Mouse (Mus musculus) MEL (cell line): Measurements from ENCODE around the gene Zbtb37. TPM values are rescaled to one million over a fixed set of nuclear protein-coding genes. Genes with fewer than 3 reads are reported as not detected.

Source experiments
- DNase-seq: peaks from one replicate; pipeline ENCODE4 v3.0.0; 2011; ENCODE audit warnings: low read depth, low spot score
- H3K27ac ChIP-seq: 2 replicates; pipeline ENCODE4 v1.5.1; 2012; ENCODE audit warnings: low read depth, mild to moderate bottlenecking, control low read depth, low read length, moderate library complexity; ENCODE audit not compliant: control insufficient read depth
- H3K27me3 ChIP-seq, 2 experiments: fragments of 150-350 bp in 1 of 2; sonication (generic) in 1 of 2; 2 replicates each; pipeline ENCODE4 v1.6.1; 2012; ENCODE audit warnings: low read length in 2 of 2, mild to moderate bottlenecking in 2 of 2, improper control_type of control experiment in 1 of 2, moderate library complexity in 1 of 2; ENCODE audit not compliant: insufficient read depth in 2 of 2, control insufficient read depth in 1 of 2
- H3K36me3 ChIP-seq, 2 experiments: 2 replicates each; pipeline ENCODE4 v1.6.1; 2012 to 2014; ENCODE audit warnings: low read length in 2 of 2, improper control_type of control experiment in 1 of 2, inconsistent platforms in 1 of 2, mild to moderate bottlenecking in 1 of 2; ENCODE audit not compliant: insufficient read depth in 2 of 2, control insufficient read depth in 1 of 2
- H3K4me1 ChIP-seq, 2 experiments: fragments of 150-350 bp in 1 of 2; sonication (generic) in 1 of 2; 2 replicates each; pipeline ENCODE4 v1.6.1; 2012; ENCODE audit warnings: low read length in 2 of 2, improper control_type of control experiment in 1 of 2, mild to moderate bottlenecking in 1 of 2; ENCODE audit not compliant: insufficient read depth in 2 of 2, control insufficient read depth in 1 of 2
- H3K4me3 ChIP-seq, 2 experiments: fragments of 150-350 bp in 1 of 2; sonication (generic) in 1 of 2; 2 replicates each; pipeline ENCODE4 v1.5.1; 2012; ENCODE audit warnings: low read depth in 2 of 2, low read length in 2 of 2, mild to moderate bottlenecking in 2 of 2, moderate library complexity in 2 of 2, control low read depth in 1 of 2, improper control_type of control experiment in 1 of 2; ENCODE audit not compliant: control insufficient read depth in 1 of 2, insufficient read depth in 1 of 2
- H3K79me2 ChIP-seq: 2 replicates; pipeline ENCODE4 v1.6.1; 2012; ENCODE audit warnings: mild to moderate bottlenecking, low read length, moderate library complexity; ENCODE audit not compliant: control insufficient read depth, poor library complexity, insufficient read depth
- H3K9ac ChIP-seq: 2 replicates; pipeline ENCODE4 v1.6.1; 2012; ENCODE audit warnings: low read depth, mild to moderate bottlenecking, control low read depth, low read length, moderate library complexity; ENCODE audit not compliant: control insufficient read depth, poor library complexity, severe bottlenecking
- H3K9me3 ChIP-seq: fragments of 150-350 bp; sonication (generic); replicated peaks from 2 replicates; pipeline ENCODE4 v1.6.1; 2012; ENCODE audit warnings: mild to moderate bottlenecking, low read length, improper control_type of control experiment, moderate library complexity; ENCODE audit not compliant: insufficient read depth
- BHLHE40 ChIP-seq: IDR thresholded peaks from 2 replicates; pipeline ENCODE4 v1.6.1; 2012; ENCODE audit warnings: low read depth, mild to moderate bottlenecking, inconsistent platforms, low read length, improper control_type of control experiment, borderline replicate concordance
- CHD1 ChIP-seq: IDR thresholded peaks from 2 replicates; pipeline ENCODE4 v1.6.1; 2012; ENCODE audit warnings: low read depth, mild to moderate bottlenecking, inconsistent platforms, low read length, improper control_type of control experiment
- CTCF ChIP-seq, 3 experiments: IDR thresholded peaks in 2 of 3; conservative IDR thresholded peaks in 1 of 3; 2 replicates each; pipeline ENCODE4 v1.5.1; 2011 to 2012; ENCODE audit warnings: low read length in 3 of 3, low read depth in 2 of 3, mild to moderate bottlenecking in 2 of 3, improper control_type of control experiment in 1 of 3, inconsistent platforms in 1 of 3, mixed read lengths in 1 of 3, moderate library complexity in 1 of 3; ENCODE audit not compliant: control insufficient read depth in 1 of 3, insufficient read depth in 1 of 3, poor library complexity in 1 of 3, severe bottlenecking in 1 of 3
- E2F4 ChIP-seq: IDR thresholded peaks from 2 replicates; pipeline ENCODE4 v1.6.1; 2011; ENCODE audit warnings: low read depth, low read length, improper control_type of control experiment, borderline replicate concordance
- EP300 ChIP-seq, 2 experiments: IDR thresholded peaks; 2 replicates each; pipeline ENCODE4 v1.6.1; 2011; ENCODE audit warnings: improper control_type of control experiment in 2 of 2, low read length in 2 of 2, low read depth in 1 of 2, mild to moderate bottlenecking in 1 of 2
- ETS1 ChIP-seq: IDR thresholded peaks from 2 replicates; pipeline ENCODE4 v1.6.1; 2012; ENCODE audit warnings: low read depth, mild to moderate bottlenecking, inconsistent platforms, low read length, improper control_type of control experiment, moderate library complexity
- JUND ChIP-seq: IDR thresholded peaks from 2 replicates; pipeline ENCODE4 v1.6.1; 2011; ENCODE audit warnings: low read depth, mild to moderate bottlenecking, improper control_type of control experiment, low read length
- KAT2A ChIP-seq: conservative IDR thresholded peaks from 2 replicates; pipeline ENCODE4 v1.6.1; 2012; ENCODE audit warnings: low read depth, low read length, improper control_type of control experiment, inconsistent platforms
- MAX ChIP-seq: IDR thresholded peaks from 2 replicates; pipeline ENCODE4 v1.6.1; 2011; ENCODE audit warnings: low read length, improper control_type of control experiment
- MEF2A ChIP-seq: IDR thresholded peaks from 2 replicates; pipeline ENCODE4 v1.6.1; 2014; ENCODE audit warnings: low read depth, mild to moderate bottlenecking, inconsistent platforms, low read length, improper control_type of control experiment; ENCODE audit not compliant: poor library complexity, insufficient replicate concordance, severe bottlenecking; ENCODE audit errors: extremely low read depth
- MXI1 ChIP-seq: IDR thresholded peaks from 2 replicates; pipeline ENCODE4 v1.6.1; 2011; ENCODE audit warnings: mild to moderate bottlenecking, low read depth, low read length, improper control_type of control experiment
- MYB ChIP-seq: IDR thresholded peaks from 2 replicates; pipeline ENCODE4 v1.6.1; 2011; ENCODE audit warnings: mild to moderate bottlenecking, low read depth, low read length, improper control_type of control experiment
- MYC ChIP-seq: IDR thresholded peaks from 2 replicates; pipeline ENCODE4 v1.6.1; 2011; ENCODE audit warnings: low read depth, mild to moderate bottlenecking, low read length, improper control_type of control experiment, moderate library complexity
- POLR2A ChIP-seq, 2 experiments: IDR thresholded peaks; 2 replicates each; pipeline ENCODE4 v1.6.1; 2011 to 2012; ENCODE audit warnings: low read length in 2 of 2, mild to moderate bottlenecking in 2 of 2, control low read depth in 1 of 2, improper control_type of control experiment in 1 of 2, low read depth in 1 of 2, moderate library complexity in 1 of 2; ENCODE audit not compliant: control insufficient read depth in 1 of 2, insufficient read depth in 1 of 2, poor library complexity in 1 of 2
- POLR2AphosphoS5 ChIP-seq: IDR thresholded peaks from 2 replicates; pipeline ENCODE4 v1.6.1; 2012; ENCODE audit warnings: low read depth, borderline replicate concordance, mild to moderate bottlenecking, inconsistent platforms, low read length, moderate library complexity, mixed read lengths
- TBP ChIP-seq: IDR thresholded peaks from 2 replicates; pipeline ENCODE4 v1.8.0; 2011; ENCODE audit warnings: low read depth, low read length, improper control_type of control experiment
- UBTF ChIP-seq: IDR thresholded peaks from 2 replicates; pipeline ENCODE4 v1.6.1; 2012; ENCODE audit warnings: low read depth, mild to moderate bottlenecking, inconsistent platforms, low read length, improper control_type of control experiment, moderate library complexity, borderline replicate concordance; ENCODE audit not compliant: insufficient read depth
- USF1 ChIP-seq: IDR thresholded peaks from 2 replicates; pipeline ENCODE4 v1.6.1; 2014; ENCODE audit warnings: low read depth, mild to moderate bottlenecking, inconsistent platforms, low read length, improper control_type of control experiment, moderate library complexity
- USF2 ChIP-seq, 2 experiments: IDR thresholded peaks; 2 replicates each; pipeline ENCODE4 v1.6.1; 2011 to 2012; ENCODE audit warnings: improper control_type of control experiment in 2 of 2, low read length in 2 of 2, borderline replicate concordance in 1 of 2, inconsistent platforms in 1 of 2, low read depth in 1 of 2, mild to moderate bottlenecking in 1 of 2; ENCODE audit not compliant: insufficient read depth in 1 of 2
- ZC3H11A ChIP-seq: IDR thresholded peaks from 2 replicates; pipeline ENCODE4 v1.6.1; 2012; ENCODE audit warnings: low read depth, mild to moderate bottlenecking, inconsistent platforms, low read length, improper control_type of control experiment
- ZKSCAN1 ChIP-seq: IDR thresholded peaks from 2 replicates; pipeline ENCODE4 v1.6.1; 2012; ENCODE audit warnings: low read depth, mild to moderate bottlenecking, inconsistent platforms, low read length, improper control_type of control experiment, moderate library complexity
- polyA plus RNA-seq, 2 experiments: library from polyadenylated mRNA; stranded (reverse) in 1 of 2; unstranded in 1 of 2; fragments of >175 nt in 1 of 2; fragments of >200 nt in 1 of 2; gene quantifications; 2 replicates each; pipeline versions ENCODE4 v1.2.1 to v1.2.4; 2012; ENCODE audit warnings: low replicate concordance in 2 of 2, low read depth in 1 of 2; ENCODE audit not compliant: insufficient read length in 2 of 2, insufficient read depth in 1 of 2, missing spikeins in 1 of 2
- total RNA-seq: library from RNA; depleted of rRNA; stranded (reverse); fragments of 300-350 nt; gene quantifications from 2 replicates; pipeline ENCODE4 v1.2.3, GENCODE M21; 2012

Zbtb37 gene
- total and polyA plus RNA-seq, 3 experiments, result 4.2 to 5.7 TPM; not detected in 1

DNA sequence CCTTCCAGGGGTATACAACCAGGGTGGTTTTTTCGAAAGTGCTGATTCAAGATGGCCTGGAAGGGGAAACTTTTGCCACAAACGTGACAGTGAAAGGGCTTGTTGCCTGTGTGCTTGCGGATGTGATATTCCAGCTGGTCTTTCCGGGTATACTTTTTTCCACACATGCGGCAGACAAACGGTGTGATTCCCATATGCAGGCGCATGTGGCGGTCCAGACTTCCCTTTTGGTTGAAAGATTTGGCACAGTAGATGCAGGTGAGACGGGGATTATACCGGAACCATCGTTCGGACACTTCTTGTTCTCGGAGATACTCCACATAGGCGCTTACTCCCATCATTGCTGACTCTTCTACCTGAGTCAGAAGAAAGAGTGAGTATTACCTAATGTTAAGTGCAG lies 14.6 kb downstream of the Zbtb37 start:
- Histone ChIP-seq H3K27me3 (no peaks in the 10 kb centered on the region), H3K4me1 (no peaks in the 10 kb centered on the region), H3K4me3 (no peak overlapping the region), H3K36me3 (peaks cover 0 to 13% of the 10 kb centered on the region in 2 experiments; a peak in 2 of 4 replicates), H3K79me2 (no peaks in the 10 kb centered on the region), H3K9me3 (no peaks in the 10 kb centered on the region), H3K9ac (no peak overlapping the region), H3K27ac (no peak overlapping the region)
- DNase-seq, result no peak
- TF ChIP-seq JUND, result no peak
- TF ChIP-seq CTCF (IDR thresholded peaks at IDR 0.05 in 2 of 3, conservative IDR thresholded peaks at IDR 0.05 in 1 of 3; ENCODE audit: control insufficient read depth in 1 of 3, insufficient read depth in 1 of 3, low read depth in 2 of 3, low read length in 3 of 3, poor library complexity in 1 of 3, severe bottlenecking in 1 of 3), result no peak
- no peak for TF ChIP-seq E2F4
- TF ChIP-seq CHD1, result no peak
- no peak for TF ChIP-seq ZC3H11A
- no peak for TF ChIP-seq POLR2A (IDR thresholded peaks at IDR 0.05; ENCODE audit: control insufficient read depth in 1 of 2, insufficient read depth in 1 of 2, low read depth in 1 of 2, low read length in 2 of 2, poor library complexity in 1 of 2)
- no peak for TF ChIP-seq USF2 (IDR thresholded peaks at IDR 0.05; ENCODE audit: borderline replicate concordance in 1 of 2, insufficient read depth in 1 of 2, low read depth in 1 of 2, low read length in 2 of 2)
- TF ChIP-seq MYB, result no peak
- no peak for TF ChIP-seq USF1
- no peak for TF ChIP-seq KAT2A
- no peak for TF ChIP-seq POLR2AphosphoS5
- no peak for TF ChIP-seq MEF2A
- no peak for TF ChIP-seq EP300 (IDR thresholded peaks at IDR 0.05; ENCODE audit: low read depth in 1 of 2, low read length in 2 of 2)
- no peak for TF ChIP-seq TBP

DNA sequence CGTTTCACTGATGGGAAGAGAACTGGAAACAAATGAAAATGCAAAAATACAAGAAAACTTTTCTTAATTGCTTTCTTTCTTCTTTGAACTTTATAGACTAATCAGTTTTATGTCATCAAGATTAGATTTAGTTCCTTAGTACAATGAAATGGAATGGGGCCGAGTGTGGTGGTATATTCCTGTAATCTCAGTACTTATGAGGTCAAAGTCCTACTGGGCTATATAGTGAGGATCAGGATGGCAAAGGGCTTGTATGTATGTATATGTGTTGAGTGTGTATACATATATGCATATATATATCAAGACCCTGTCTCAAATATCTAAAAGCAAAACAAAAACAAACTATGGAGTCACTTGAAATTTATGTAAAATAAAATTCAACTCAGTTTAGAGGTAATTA lies 18.3 kb downstream of the Zbtb37 start:
- no peak for DNase-seq
- H3K4me3 ChIP-seq, result no peak overlapping the region
- no peaks in the 10 kb centered on the region for H3K79me2 ChIP-seq
- H3K27me3 ChIP-seq, result no peaks in the 10 kb centered on the region
- H3K9ac ChIP-seq, result no peak overlapping the region
- H3K36me3 ChIP-seq, result peaks cover 0 to 22% of the 10 kb centered on the region in 2 experiments; a peak in 2 of 4 replicates
- TF ChIP-seq MYC (no peak), MEF2A (no peak)
- no peak overlapping the region for H3K27ac ChIP-seq
- H3K9me3 ChIP-seq, result no peaks in the 10 kb centered on the region
- H3K4me1 ChIP-seq, result no peaks in the 10 kb centered on the region

GRCm38 (mm10) chr1:161010436-161010835 lies 24.2 kb downstream of the Zbtb37 start:
- Histone ChIP-seq H3K79me2 (no peaks in the 10 kb centered on the region), H3K4me1 (no peaks in the 10 kb centered on the region), H3K9me3 (no peaks in the 10 kb centered on the region), H3K4me3 (no peak overlapping the region), H3K36me3 (peaks cover 0 to 9% of the 10 kb centered on the region in 2 experiments; a peak in 2 of 4 replicates), H3K27ac (no peak overlapping the region), H3K27me3 (no peaks in the 10 kb centered on the region), H3K9ac (no peak overlapping the region)
- no peak for TF ChIP-seq ETS1
- no peak for TF ChIP-seq MYB
- TF ChIP-seq BHLHE40, result no peak
- TF ChIP-seq UBTF, result no peak
- no peak for TF ChIP-seq USF2 (IDR thresholded peaks at IDR 0.05; ENCODE audit: borderline replicate concordance in 1 of 2, insufficient read depth in 1 of 2, low read depth in 1 of 2, low read length in 2 of 2)
- TF ChIP-seq POLR2A (IDR thresholded peaks at IDR 0.05; ENCODE audit: control insufficient read depth in 1 of 2, insufficient read depth in 1 of 2, low read depth in 1 of 2, low read length in 2 of 2, poor library complexity in 1 of 2), result no peak
- TF ChIP-seq MAX, result no peak
- TF ChIP-seq E2F4, result no peak
- TF ChIP-seq CTCF (IDR thresholded peaks at IDR 0.05 in 2 of 3, conservative IDR thresholded peaks at IDR 0.05 in 1 of 3; ENCODE audit: control insufficient read depth in 1 of 3, insufficient read depth in 1 of 3, low read depth in 2 of 3, low read length in 3 of 3, poor library complexity in 1 of 3, severe bottlenecking in 1 of 3), result no peak
- TF ChIP-seq ZKSCAN1, result no peak
- TF ChIP-seq MXI1, result no peak
- TF ChIP-seq POLR2AphosphoS5, result no peak
- TF ChIP-seq USF1, result no peak
- TF ChIP-seq KAT2A, result no peak
- TF ChIP-seq EP300 (IDR thresholded peaks at IDR 0.05; ENCODE audit: low read depth in 1 of 2, low read length in 2 of 2), result no peak
- DNase-seq, result no peak
